Mouse (Mus musculus): ENCODE measurements around the gene Bloc1s5.

DNA sequence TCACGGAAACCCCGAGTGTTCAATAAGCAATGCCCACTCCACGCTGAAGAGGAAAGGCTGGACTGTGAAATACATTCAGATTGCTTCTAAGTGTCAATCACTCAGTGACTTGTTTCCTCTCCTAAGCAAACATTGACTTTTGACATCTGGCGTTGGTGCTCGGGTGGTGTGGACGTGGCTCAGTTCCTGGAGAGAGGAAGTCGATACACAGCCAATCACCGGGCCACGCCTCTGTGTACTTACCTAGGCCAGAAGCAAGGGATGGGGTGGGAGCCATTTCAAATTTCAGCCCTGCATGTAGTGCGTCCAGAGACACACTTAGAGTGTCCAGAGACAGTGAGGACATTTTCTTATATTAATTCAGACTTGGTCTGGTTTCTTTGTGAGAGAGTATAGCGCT lies 80.3 kb downstream of the Bloc1s5 start:
- TF ChIP-seq CTCF (IDR thresholded peaks at IDR 0.05; ENCODE audit: low read depth, low read length) = no peak
- no peak for TF ChIP-seq POLR2A (IDR thresholded peaks at IDR 0.05; ENCODE audit: borderline replicate concordance, low read depth, low read length)

Data from bone marrow macrophage, adult 2 months (primary cell).